Mouse (Mus musculus): ENCODE data around the gene Ldhb.

DNA sequence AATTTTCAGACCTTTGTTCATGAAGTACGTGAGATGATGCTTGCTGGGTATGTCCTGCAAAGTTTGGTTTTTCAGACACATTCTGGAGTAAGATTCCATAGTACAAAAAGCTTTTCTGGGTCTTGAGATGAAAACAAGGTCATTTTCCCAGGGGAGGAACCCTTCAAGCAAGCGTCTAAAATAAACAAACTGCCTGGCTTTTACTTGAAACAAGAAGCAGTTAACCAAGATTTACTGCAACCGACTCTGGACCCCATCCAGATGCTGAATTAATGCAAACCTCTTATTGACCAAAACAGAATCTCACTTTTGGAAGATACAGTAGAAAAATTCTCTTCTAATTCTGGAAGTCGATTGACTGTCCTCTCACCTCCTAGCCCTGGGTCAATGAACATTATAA lies 43.1 kb upstream of the Ldhb start:
- no peak for TF ChIP-seq CTCF (IDR thresholded peaks at IDR 0.05; ENCODE audit: low read depth, low read length)
- TF ChIP-seq GATA1 (IDR thresholded peaks at IDR 0.05; ENCODE audit: borderline replicate concordance, low read length) = no peak
- no peak for TF ChIP-seq POLR2AphosphoS5 (IDR thresholded peaks at IDR 0.05; ENCODE audit: insufficient replicate concordance, low read depth, low read length)
- no peak for TF ChIP-seq TAL1 (conservative IDR thresholded peaks at IDR 0.05; ENCODE audit: low read depth, low read length)
- TF ChIP-seq GATA2 (IDR thresholded peaks at IDR 0.05; ENCODE audit: borderline replicate concordance, low read depth, low read length) = no peak
